Mouse (Mus musculus): ENCODE measurements around the gene Mtap. TPM values are rescaled to one million over a fixed set of nuclear protein-coding genes. Genes with fewer than 3 reads are reported as not detected.

The Mtap gene
- total RNA-seq, 2 experiments from 2014 or later, result 9.3 to 9.8 TPM

- DNase-seq (ENCODE audit: low spot score in 2 of 2), result no peak
- intact Hi-C loops (cut with DNase I), result no loop called here
Observed at GRCm38 (mm10) chr4:89195481-89195880, 58.6 kb downstream of the Mtap start.

GRCm38 (mm10) chr4:89197128-89197527, 60.2 kb downstream of the Mtap start:
- no peak for DNase-seq (ENCODE audit: low spot score in 2 of 2)
- intact Hi-C loops (cut with DNase I), result no loop called here

GRCm38 (mm10) chr4:89200806-89201205, 63.9 kb downstream of the Mtap start:
- intact Hi-C loops (cut with DNase I), result no loop called here
- DNase-seq (ENCODE audit: low spot score in 2 of 2), result no peak

- intact Hi-C loops (cut with DNase I), result no loop called here
- DNase-seq (ENCODE audit: low spot score in 2 of 2), result no peak
Observed at GRCm38 (mm10) chr4:89209310-89209709, 72.4 kb downstream of the Mtap start.

GRCm38 (mm10) chr4:89210314-89210713, 73.4 kb downstream of the Mtap start:
- intact Hi-C loops (cut with DNase I), result no loop called here
- no peak for DNase-seq (ENCODE audit: low spot score in 2 of 2)

GRCm38 (mm10) chr4:89212178-89212577, 75.3 kb downstream of the Mtap start:
- DNase-seq (ENCODE audit: low spot score in 2 of 2), result no peak
- intact Hi-C loops (cut with DNase I), result no loop called here

Other genes starting within 250 kb of the Mtap start
- gene Cdkn2a, start 157.5 kb downstream of the Mtap start, total RNA-seq (2021), result not detected
- 1 to 10 TPM; 1.4 to 1.5 TPM for gene Cdkn2b, start 173.9 kb downstream of the Mtap start, total RNA-seq (2021)